Mouse (Mus musculus) forebrain, embryonic 16.5 days (tissue): ENCODE data around the gene Il4i1. TPM values are rescaled to one million over a fixed set of nuclear protein-coding genes. Genes with fewer than 3 reads are reported as not detected.
"Not testable (repeated sequence)": the region's sequence is repeated elsewhere in the genome, so short reads cannot be mapped to it uniquely, and the experiment has no call there.

ENCODE experiments used
- ATAC-seq: fragments of 200-750 bp; cut with Nextera tagmentation; 2 replicates; pipeline ENCODE4 v1.8.0; 2017; ENCODE audit warnings: mild to moderate bottlenecking, moderate library complexity
- H3K27ac ChIP-seq: fragments of 300-500 bp; sonication (generic); 2 replicates; pipeline ENCODE4 v1.5.1; 2014; ENCODE audit warnings: low read length, control low read depth
- H3K27me3 ChIP-seq: fragments of 300-500 bp; sonication (generic); replicated peaks from 2 replicates; pipeline ENCODE4 v1.6.1; 2014; ENCODE audit warnings: low read length; ENCODE audit not compliant: control insufficient read depth, insufficient read depth
- H3K36me3 ChIP-seq: fragments of 300-500 bp; sonication (generic); 2 replicates; pipeline ENCODE4 v1.6.1; 2014; ENCODE audit not compliant: control insufficient read depth, insufficient read depth
- H3K4me1 ChIP-seq: fragments of 300-500 bp; sonication (generic); replicated peaks from 2 replicates; pipeline ENCODE4 v1.6.1; 2014; ENCODE audit warnings: low read length; ENCODE audit not compliant: control insufficient read depth, insufficient read depth
- H3K4me2 ChIP-seq: fragments of 300-500 bp; sonication (generic); 2 replicates; pipeline ENCODE4 v1.6.1; 2014; ENCODE audit warnings: mild to moderate bottlenecking, low read length, control low read depth
- H3K4me3 ChIP-seq: fragments of 300-500 bp; sonication (generic); replicated peaks from 2 replicates; pipeline ENCODE4 v1.5.1; 2014; ENCODE audit warnings: mild to moderate bottlenecking, low read length, control low read depth
- H3K9ac ChIP-seq: fragments of 300-500 bp; sonication (generic); replicated peaks from 2 replicates; pipeline ENCODE4 v1.6.1; 2014; ENCODE audit warnings: low read depth, low read length, control low read depth
- H3K9me3 ChIP-seq: fragments of 300-500 bp; sonication (generic); 2 replicates; pipeline ENCODE4 v1.6.1; 2016; ENCODE audit warnings: low read length; ENCODE audit not compliant: control insufficient read depth
- WGBS: fragments of 180-500 bp; shearing (Covaris S2); extraction: QIAGEN DNeasy Blood & Tissue Kit; methylation state at CpG from one replicate; pipeline ENCODE4 v1.1.7; 2014; 5-methylcytosine and 5-hydroxymethylcytosine counted together
- polyA plus RNA-seq: library from polyadenylated mRNA; unstranded; fragments of >200 nt; fragmentation: Nextera tagmentation; extraction: Ambion mirVana; gene quantifications from 2 replicates; pipeline ENCODE4 v1.2.1, GENCODE M21; 2015

The Il4i1 gene
- polyA plus RNA-seq, 1 experiment from 2014 or later, result 0.44 TPM

DNA sequence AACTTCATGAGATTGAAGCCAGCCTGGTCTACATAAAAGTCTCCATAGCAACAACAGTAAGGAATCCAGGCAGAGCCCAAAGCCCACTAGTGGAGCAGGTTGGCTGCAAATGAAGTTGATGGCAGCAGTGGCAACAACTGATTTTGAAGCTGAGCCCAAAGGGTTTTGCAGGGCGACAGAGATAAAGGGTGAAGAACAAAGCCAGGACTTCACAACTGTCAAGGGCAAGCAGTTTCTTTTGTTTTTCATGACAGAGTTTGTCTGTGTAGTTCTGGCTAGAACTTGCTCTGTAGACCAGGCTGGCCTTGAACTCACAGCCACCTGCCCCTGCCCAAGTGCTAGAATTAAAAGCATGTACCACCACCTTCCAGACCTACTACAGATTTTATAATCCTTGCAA, 55.0 kb downstream of the Il4i1 start:
- no peak for ATAC-seq
- Histone ChIP-seq H3K27me3 (no peaks in the 10 kb centered on the region), H3K27ac (no peak overlapping the region), H3K9ac (no peak overlapping the region), H3K36me3 (no peaks in the 10 kb centered on the region), H3K4me3 (no peak overlapping the region), H3K9me3 (no peaks in the 10 kb centered on the region), H3K4me2 (no peak overlapping the region), H3K4me1 (peaks cover 29% of the 10 kb centered on the region)
- WGBS, result 27% methylated on average over 1 of the region's 1 CpGs

DNA sequence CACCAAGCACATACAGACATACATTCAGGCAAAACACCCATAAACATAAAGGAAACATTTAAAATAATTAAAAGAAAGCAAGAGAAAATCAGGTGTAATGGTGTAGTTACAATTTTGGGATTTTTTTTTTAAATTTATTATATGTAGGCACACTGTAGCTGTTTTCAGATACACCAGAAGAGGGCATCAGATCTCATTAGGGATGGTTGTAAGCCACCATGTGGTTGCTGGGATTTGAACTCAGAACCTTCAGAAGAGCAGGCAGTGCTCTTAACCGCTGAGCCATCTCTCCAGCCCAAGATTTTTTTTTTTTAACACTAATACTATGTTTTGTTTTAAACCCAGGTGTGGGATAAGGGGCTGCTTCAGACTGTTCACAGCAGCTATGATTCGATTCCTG, 55.6 kb downstream of the Il4i1 start:
- H3K9me3 ChIP-seq, H3K9ac ChIP-seq, H3K4me3 ChIP-seq, H3K27ac ChIP-seq, H3K36me3 ChIP-seq, ATAC-seq, H3K4me2 ChIP-seq, H3K27me3 ChIP-seq: not testable (repeated sequence)
- 92% methylated on average over 2 of the region's 2 CpGs for WGBS
- peaks cover 23% of the 10 kb centered on the region for H3K4me1 ChIP-seq

- H3K4me1 ChIP-seq, result no peaks in the 10 kb centered on the region
- no peak for ATAC-seq
- H3K27ac ChIP-seq, result no peak overlapping the region
- H3K4me2 ChIP-seq, result no peak overlapping the region
- WGBS, result 87% methylated on average over 14 of the region's 14 CpGs
- no peaks in the 10 kb centered on the region for H3K27me3 ChIP-seq
- H3K36me3 ChIP-seq, result peaks cover 35% of the 10 kb centered on the region
- no peak overlapping the region for H3K9ac ChIP-seq
- no peaks in the 10 kb centered on the region for H3K9me3 ChIP-seq
- H3K4me3 ChIP-seq, result no peak overlapping the region
These were observed 61.6 kb downstream of the Il4i1 start for GRCm38 (mm10) chr7:44877833-44878232.

DNA sequence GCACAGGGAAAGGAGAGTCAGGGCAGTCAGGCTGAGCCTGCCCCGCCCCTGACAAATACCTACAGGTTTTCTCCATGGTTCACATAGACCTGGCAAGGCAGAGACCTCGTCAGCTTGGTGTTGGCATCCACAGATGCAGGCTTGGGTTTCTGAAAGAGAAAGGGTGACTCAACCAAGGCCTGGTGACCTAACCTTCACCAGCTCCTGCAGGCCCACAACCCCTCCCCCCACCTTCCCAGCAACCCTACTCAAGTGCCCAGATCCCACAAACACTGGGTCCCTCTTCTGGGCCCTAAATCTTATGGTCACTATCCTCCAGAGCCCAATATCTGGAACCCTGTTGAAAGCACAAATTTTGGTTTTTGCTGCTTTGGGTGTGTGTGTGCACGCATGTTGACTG, 66.8 kb downstream of the Il4i1 start:
- peaks cover 37% of the 10 kb centered on the region for H3K36me3 ChIP-seq
- no peak overlapping the region for H3K4me3 ChIP-seq
- H3K4me1 ChIP-seq, result peaks cover 1% of the 10 kb centered on the region
- no peak overlapping the region for H3K4me2 ChIP-seq
- H3K9ac ChIP-seq, result no peak overlapping the region
- no peak overlapping the region for H3K27ac ChIP-seq
- no peaks in the 10 kb centered on the region for H3K27me3 ChIP-seq
- no peak for ATAC-seq
- H3K9me3 ChIP-seq, result no peaks in the 10 kb centered on the region
- WGBS, result 96% methylated on average over 3 of the region's 3 CpGs

GRCm38 (mm10) chr7:44884637-44885036, 68.5 kb downstream of the Il4i1 start:
- ATAC-seq, result no peak
- no peak overlapping the region for H3K9ac ChIP-seq
- peaks cover 14% of the 10 kb centered on the region for H3K4me1 ChIP-seq
- H3K27me3 ChIP-seq, result no peaks in the 10 kb centered on the region
- peaks cover 22% of the 10 kb centered on the region for H3K36me3 ChIP-seq
- H3K27ac ChIP-seq, result no peak overlapping the region
- no peak overlapping the region for H3K4me2 ChIP-seq
- no peak overlapping the region for H3K4me3 ChIP-seq
- WGBS, result 99% methylated on average over 5 of the region's 5 CpGs
- H3K9me3 ChIP-seq, result no peaks in the 10 kb centered on the region

- Histone ChIP-seq H3K4me1 (peaks cover 29% of the 10 kb centered on the region), H3K36me3 (peaks cover 16% of the 10 kb centered on the region), H3K9me3 (no peaks in the 10 kb centered on the region), H3K4me2 (no peak overlapping the region), H3K27me3 (no peaks in the 10 kb centered on the region), H3K4me3 (no peak overlapping the region), H3K27ac (no peak overlapping the region), H3K9ac (no peak overlapping the region)
- ATAC-seq, result no peak
- WGBS, result 88% methylated on average over 7 of the region's 7 CpGs
These were observed 70.8 kb downstream of the Il4i1 start for GRCm38 (mm10) chr7:44886964-44887363.

DNA sequence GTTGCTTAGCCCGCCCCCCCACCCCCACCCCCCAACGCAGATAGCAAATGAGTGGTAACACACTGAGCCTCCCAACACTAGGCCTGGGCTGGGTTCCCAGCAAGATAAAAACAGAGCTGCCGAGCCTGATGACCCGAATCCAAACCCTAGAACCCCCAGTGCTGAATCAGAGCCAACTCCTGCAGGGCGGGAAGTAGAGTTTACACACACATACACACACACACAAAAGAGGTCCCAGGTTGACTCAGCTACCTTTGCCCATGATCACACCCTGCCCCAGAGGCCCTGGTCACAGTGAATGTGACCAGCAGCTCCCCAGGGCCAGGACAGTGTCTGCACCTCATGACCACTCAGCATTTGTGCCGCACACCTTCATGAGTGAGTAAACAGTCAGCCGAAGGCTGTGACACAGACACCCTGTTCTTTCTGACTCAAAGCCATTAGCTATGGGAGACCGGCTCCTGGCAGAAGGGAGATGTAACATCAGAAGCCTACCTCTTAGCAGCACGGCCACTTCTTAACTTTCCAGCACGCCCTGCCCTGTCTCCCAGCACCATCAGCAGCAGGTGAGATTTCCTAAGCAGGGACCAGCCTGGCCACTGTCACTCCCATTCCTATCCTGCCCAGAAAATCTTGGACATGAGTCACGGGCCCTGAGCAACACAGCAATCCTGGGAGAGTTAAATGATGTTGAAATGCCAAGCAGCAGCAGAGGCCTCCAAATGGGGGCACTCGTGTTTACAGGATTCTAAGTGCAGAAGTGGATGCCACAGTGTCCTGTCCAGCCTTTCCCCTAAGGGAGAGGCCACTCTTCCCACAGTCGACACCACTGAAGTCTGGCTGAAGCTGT, 72.3 kb downstream of the Il4i1 start:
- H3K36me3 ChIP-seq, result peaks cover 8% of the 10 kb centered on the region
- H3K27ac ChIP-seq, result no peak overlapping the region
- peaks cover 33% of the 10 kb centered on the region for H3K4me1 ChIP-seq
- H3K27me3 ChIP-seq, result no peaks in the 10 kb centered on the region
- ATAC-seq, result no peak
- no peak overlapping the region for H3K4me3 ChIP-seq
- no peaks in the 10 kb centered on the region for H3K9me3 ChIP-seq
- WGBS, result 82% methylated on average over 13 of the region's 13 CpGs
- no peak overlapping the region for H3K4me2 ChIP-seq
- H3K9ac ChIP-seq, result no peak overlapping the region

DNA sequence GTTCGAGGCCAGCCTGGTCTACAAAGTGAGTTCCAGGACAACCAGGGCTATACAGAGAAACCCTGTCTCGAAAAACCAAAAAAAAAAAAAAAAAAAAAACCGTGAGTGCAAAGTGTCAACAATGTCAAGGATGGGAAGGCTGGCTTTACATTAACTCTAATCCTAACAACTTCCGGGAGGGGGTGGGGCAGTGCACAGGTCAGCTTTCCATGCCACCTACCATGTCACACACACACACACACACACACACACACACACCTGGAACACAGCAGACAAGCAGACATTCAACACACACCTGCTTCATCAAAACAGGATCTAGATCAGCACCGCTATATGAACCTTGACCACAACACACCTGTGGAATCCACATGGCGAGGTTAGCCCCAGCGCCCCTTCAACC, 74.0 kb downstream of the Il4i1 start:
- Histone ChIP-seq H3K4me2 (peak overlapping the region; percentile 95), H3K9ac (no peak overlapping the region), H3K36me3 (peaks cover 3% of the 10 kb centered on the region), H3K27ac (no peak overlapping the region), H3K4me3 (no peak overlapping the region), H3K4me1 (peaks cover 50% of the 10 kb centered on the region), H3K27me3 (no peaks in the 10 kb centered on the region), H3K9me3 (no peaks in the 10 kb centered on the region)
- ATAC-seq, result no peak
- 85% methylated on average over 6 of the region's 7 CpGs for WGBS
